Comparison of ENCODE assay signal across 18 mouse cellular contexts in the genomic region with DNA sequence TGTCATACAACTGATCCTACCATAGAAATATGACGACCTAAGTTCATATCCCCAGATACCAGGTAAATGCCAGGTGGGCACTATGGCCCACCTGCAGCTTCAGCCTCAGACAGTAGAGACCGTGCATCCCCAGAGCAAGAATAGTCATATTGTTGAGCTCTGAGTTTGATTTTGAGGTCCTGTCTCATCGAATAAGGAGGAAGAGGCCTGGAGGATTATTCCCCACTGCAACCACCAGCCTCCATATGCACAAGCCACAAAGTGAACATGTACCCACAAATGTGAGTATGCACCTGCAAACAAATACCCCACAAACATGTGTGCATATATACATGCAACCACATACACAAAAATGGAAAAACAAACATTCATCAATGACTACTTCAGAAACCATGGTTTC. TPM values are rescaled to one million over a fixed set of nuclear protein-coding genes. Genes with fewer than 3 reads are reported as not detected.
"Had no signal": no experiment of that assay in that cellular context is flagged by ENCODE, and none has a peak within 500 bp of the region (broad histone marks: within the 10 kb centered on the region; RNA-seq: fewer than 3 reads in every experiment).

No protein-coding gene starts in this region.

- H3K27ac ChIP-seq: midbrain, embryonic 10.5 days; midbrain, embryonic 13.5 days; neural tube, embryonic 13.5 days; neural tube, embryonic 15.5 days had no signal

- H3K4me2 ChIP-seq: lung, embryonic 14.5 days; midbrain, embryonic 13.5 days; neural tube, embryonic 13.5 days; neural tube, embryonic 15.5 days had no signal

- H3K9me3 ChIP-seq: midbrain, embryonic 10.5 days; midbrain, embryonic 13.5 days; neural tube, embryonic 13.5 days; neural tube, embryonic 15.5 days had no signal

- H3K27me3 ChIP-seq: midbrain, embryonic 13.5 days; neural tube, embryonic 13.5 days; neural tube, embryonic 15.5 days had no signal

- ATAC-seq: midbrain, embryonic 13.5 days; midbrain, embryonic 16.5 days had no signal

- DNase-seq: lung, adult 18-20 months; lung, embryonic 14.5 days; lung, postnatal 10 days; lung, postnatal 4 days; retina, postnatal 1 day; right cerebral cortex, adult 18-20 months; right cerebral cortex, postnatal 25 days; right cerebral cortex, postnatal 4 days; spleen, adult 18-20 months; thymus, adult 18-20 months; thymus, postnatal 36 days had no signal

- H3K9ac ChIP-seq: lung, embryonic 14.5 days; midbrain, embryonic 13.5 days; neural tube, embryonic 13.5 days; neural tube, embryonic 15.5 days had no signal

- H3K4me3 ChIP-seq: midbrain, embryonic 10.5 days; midbrain, embryonic 13.5 days; myocyte; neural tube, embryonic 13.5 days; neural tube, embryonic 15.5 days had no signal

RNA-seq across cellular contexts. Expression of a gene that starts 10.6 kb away (rescaled TPM):
- total RNA-seq: megakaryocyte-erythroid progenitor cell, adult 5-6 weeks had no signal
- polyA plus RNA-seq: midbrain, embryonic 16.5 days had no signal
